Mouse (Mus musculus): ENCODE results near the gene Ccdc173. TPM values are rescaled to one million over a fixed set of nuclear protein-coding genes. Genes with fewer than 3 reads are reported as not detected.

Ccdc173 gene
- total RNA-seq, 2 experiments from 2014 or later, result 0.42 to 0.51 TPM

GRCm38 (mm10) chr2:69790285-69790684, 910 bp upstream of the Ccdc173 start:
- peak; percentile 88 to 94 for DNase-seq

GRCm38 (mm10) chr2:69788974-69789373, 401 bp downstream of the Ccdc173 start:
- DNase-seq, result no peak

- DNase-seq, result peak in 1 of 2 experiments; percentile 17
These were observed 10.6 kb downstream of the Ccdc173 start for GRCm38 (mm10) chr2:69778836-69779177.

GRCm38 (mm10) chr2:69777985-69778835, 11.2 kb downstream of the Ccdc173 start:
- no peak for DNase-seq

GRCm38 (mm10) chr2:69773331-69773730, 16.0 kb downstream of the Ccdc173 start:
- no peak for DNase-seq

GRCm38 (mm10) chr2:69764716-69765115, 24.7 kb downstream of the Ccdc173 start:
- DNase-seq, result no peak

- no peak for DNase-seq
These were observed 26.0 kb downstream of the Ccdc173 start for GRCm38 (mm10) chr2:69763340-69763739.

- no peak for DNase-seq
These were observed 28.4 kb downstream of the Ccdc173 start for GRCm38 (mm10) chr2:69760980-69761379.

GRCm38 (mm10) chr2:69745091-69745490, 44.3 kb downstream of the Ccdc173 start:
- no peak for DNase-seq

GRCm38 (mm10) chr2:69723519-69723825, 65.9 kb downstream of the Ccdc173 start:
- DNase-seq, result no peak

- DNase-seq, result peak; percentile 94 to 96
These were observed 66.5 kb downstream of the Ccdc173 start for GRCm38 (mm10) chr2:69722650-69723518.

- no peak for DNase-seq
These were observed 67.1 kb downstream of the Ccdc173 start, which contains the start of gene Ppig for GRCm38 (mm10) chr2:69722273-69722649. Ppig (plus strand) TSS chr2:69722545.

GRCm38 (mm10) chr2:69719121-69719520, 70.3 kb downstream of the Ccdc173 start:
- no peak for DNase-seq

GRCm38 (mm10) chr2:69716483-69716882, 72.9 kb downstream of the Ccdc173 start:
- no peak for DNase-seq

- no peak for DNase-seq
These were observed 75.2 kb downstream of the Ccdc173 start for GRCm38 (mm10) chr2:69714126-69714525.

- no peak for DNase-seq
These were observed 75.8 kb downstream of the Ccdc173 start for GRCm38 (mm10) chr2:69713626-69714014.

- peak; percentile 92 to 95 for DNase-seq
These were observed 76.3 kb downstream of the Ccdc173 start, which contains the start of gene Fastkd1 for GRCm38 (mm10) chr2:69712981-69713625. Fastkd1 (minus strand) TSS chr2:69713516.

- DNase-seq, result no peak
These were observed 77.2 kb downstream of the Ccdc173 start for GRCm38 (mm10) chr2:69712171-69712570.

Data from heart, adult 18-20 months (tissue).